Mouse (Mus musculus): ENCODE data around the gene Nfrkb. TPM values are rescaled to one million over a fixed set of nuclear protein-coding genes. Genes with fewer than 3 reads are reported as not detected.
A peak's percentile ranks its signal among the peaks of the same experiment; 100 is the strongest.

The Nfrkb gene
- polyA plus RNA-seq, 1 experiment: 7.8 TPM

DNA sequence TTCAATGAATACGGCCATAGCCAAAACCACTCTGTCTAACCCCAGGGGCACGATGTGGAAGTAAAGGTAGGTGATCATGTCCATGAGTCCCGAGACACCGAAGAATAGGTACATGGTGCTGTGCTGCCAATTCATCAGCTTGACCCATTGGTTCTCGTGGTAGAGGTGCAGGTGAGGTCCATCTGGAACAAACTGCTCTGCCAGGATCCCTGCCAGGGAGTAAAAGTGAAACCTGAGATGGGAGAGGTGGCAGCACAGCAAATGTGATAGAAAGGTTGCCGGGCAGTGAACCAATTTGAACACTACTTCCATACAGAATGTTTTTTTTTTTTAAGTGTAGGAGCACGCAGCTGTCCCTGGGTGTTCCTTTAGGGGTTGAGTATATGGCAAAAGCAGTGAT, 43.0 kb downstream of the Nfrkb start:
- Histone ChIP-seq H3K79me2 (ENCODE audit: control insufficient read depth, insufficient read depth) (no peaks in the 10 kb centered on the region), H3ac (ENCODE audit: control insufficient read depth, insufficient read length) (no peak overlapping the region), H3K36me3 (ENCODE audit: control insufficient read depth, insufficient read depth) (no peaks in the 10 kb centered on the region), H3K27me3 (ENCODE audit: control insufficient read depth, insufficient read depth, insufficient read length) (no peaks in the 10 kb centered on the region), H3K4me2 (ENCODE audit: low read depth) (no peak overlapping the region), H3K4me3 (no peak overlapping the region)
- TF ChIP-seq REST (IDR thresholded peaks at IDR 0.05; ENCODE audit: insufficient read depth, insufficient read length) (no peak), POLR2A (IDR thresholded peaks at IDR 0.05; ENCODE audit: insufficient read length, low read depth) (no peak), TCF12 (IDR thresholded peaks at IDR 0.05; ENCODE audit: insufficient read depth, poor library complexity, severe bottlenecking) (no peak), SRF (IDR thresholded peaks at IDR 0.05; ENCODE audit: control insufficient read depth, insufficient read length, low read depth) (no peak), CEBPB (IDR thresholded peaks at IDR 0.05; ENCODE audit: insufficient read depth, poor library complexity, severe bottlenecking) (no peak), USF1 (IDR thresholded peaks at IDR 0.05; ENCODE audit: low read depth) (no peak)

- Histone ChIP-seq H3K79me2 (ENCODE audit: control insufficient read depth, insufficient read depth) (no peaks in the 10 kb centered on the region), H3K36me3 (ENCODE audit: control insufficient read depth, insufficient read depth) (no peaks in the 10 kb centered on the region), H3K27me3 (ENCODE audit: control insufficient read depth, insufficient read depth, insufficient read length) (no peaks in the 10 kb centered on the region), H3ac (ENCODE audit: control insufficient read depth, insufficient read length) (no peak overlapping the region), H3K4me3 (no peak overlapping the region), H3K4me2 (ENCODE audit: low read depth) (no peak overlapping the region)
- no peak for TF ChIP-seq USF1 (IDR thresholded peaks at IDR 0.05; ENCODE audit: low read depth)
Measured at GRCm38 (mm10) chr9:31430011-31430410, 44.0 kb downstream of the Nfrkb start.

DNA sequence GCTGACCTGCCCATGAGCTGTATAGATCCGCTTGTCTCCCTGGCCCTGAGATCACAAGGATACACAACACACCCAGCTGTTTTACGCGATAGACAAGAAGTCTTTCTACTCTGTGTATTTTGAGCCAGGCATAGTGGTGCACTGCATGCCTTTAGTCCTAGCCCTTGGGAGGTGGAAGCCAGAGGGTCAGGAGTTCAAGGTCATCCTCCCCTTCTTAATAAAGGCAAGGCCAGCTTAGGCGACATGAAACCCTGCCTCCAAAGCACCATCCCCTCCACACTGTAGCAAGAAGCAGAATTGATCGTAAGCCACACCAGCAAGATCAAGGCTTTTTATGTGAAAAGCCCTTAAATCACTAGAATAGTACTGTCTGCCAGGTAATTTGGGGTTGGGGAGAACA, 45.8 kb downstream of the Nfrkb start:
- Histone ChIP-seq H3K27me3 (ENCODE audit: control insufficient read depth, insufficient read depth, insufficient read length) (no peaks in the 10 kb centered on the region), H3K79me2 (ENCODE audit: control insufficient read depth, insufficient read depth) (no peaks in the 10 kb centered on the region), H3K4me3 (no peak overlapping the region), H3ac (ENCODE audit: control insufficient read depth, insufficient read length) (no peak overlapping the region), H3K4me2 (ENCODE audit: low read depth) (no peak overlapping the region), H3K36me3 (ENCODE audit: control insufficient read depth, insufficient read depth) (no peaks in the 10 kb centered on the region)
- TF ChIP-seq CEBPB (IDR thresholded peaks at IDR 0.05; ENCODE audit: insufficient read depth, poor library complexity, severe bottlenecking) (no peak), POLR2A (IDR thresholded peaks at IDR 0.05; ENCODE audit: insufficient read length, low read depth) (no peak), USF1 (IDR thresholded peaks at IDR 0.05; ENCODE audit: low read depth) (no peak), MAX (IDR thresholded peaks at IDR 0.05; ENCODE audit: low read depth) (no peak), TCF12 (IDR thresholded peaks at IDR 0.05; ENCODE audit: insufficient read depth, poor library complexity, severe bottlenecking) (no peak)

DNA sequence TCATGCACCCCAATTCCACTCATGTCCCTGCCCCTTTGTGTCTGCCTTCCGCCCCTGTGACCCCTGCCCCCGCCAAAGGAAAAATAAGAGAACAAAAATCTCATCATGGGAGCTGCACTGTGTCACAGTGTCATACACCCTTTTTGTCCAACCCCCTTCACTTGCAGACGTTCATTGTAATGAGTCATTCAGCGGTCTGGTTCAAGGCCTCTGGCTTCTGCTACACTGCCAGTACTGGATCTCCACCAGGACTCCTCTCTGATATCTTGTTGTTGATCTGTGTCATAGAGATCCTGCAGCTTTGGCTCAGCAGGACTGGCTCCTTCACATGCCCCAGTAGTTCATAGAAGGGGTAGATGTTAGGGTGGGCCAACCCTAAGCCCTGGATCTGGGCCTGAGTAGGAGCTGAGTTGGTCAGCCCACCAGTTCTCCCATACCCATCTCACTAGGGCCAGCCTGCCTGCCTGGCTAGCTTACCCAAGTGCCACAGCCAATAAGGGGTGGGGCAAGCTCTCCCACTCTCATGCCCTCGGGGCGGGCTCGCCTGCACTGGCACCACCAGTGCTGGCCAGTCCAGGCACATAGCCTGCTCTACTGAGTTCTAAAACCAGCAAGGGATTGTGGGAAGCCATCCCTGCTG, 46.5 kb downstream of the Nfrkb start:
- no peak overlapping the region for H3K4me3 ChIP-seq
- H3ac ChIP-seq (ENCODE audit: control insufficient read depth, insufficient read length): no peak overlapping the region
- no peaks in the 10 kb centered on the region for H3K79me2 ChIP-seq (ENCODE audit: control insufficient read depth, insufficient read depth)
- no peaks in the 10 kb centered on the region for H3K27me3 ChIP-seq (ENCODE audit: control insufficient read depth, insufficient read depth, insufficient read length)
- H3K36me3 ChIP-seq (ENCODE audit: control insufficient read depth, insufficient read depth): no peaks in the 10 kb centered on the region
- H3K4me2 ChIP-seq (ENCODE audit: low read depth): peak overlapping the region; percentile 8
- TF ChIP-seq CEBPB (IDR thresholded peaks at IDR 0.05; ENCODE audit: insufficient read depth, poor library complexity, severe bottlenecking) (no peak), MAX (IDR thresholded peaks at IDR 0.05; ENCODE audit: low read depth) (no peak), TCF3 (IDR thresholded peaks at IDR 0.05; ENCODE audit: insufficient read length, low read depth) (no peak), MYOD1 (IDR thresholded peaks at IDR 0.05; ENCODE audit: control insufficient read depth in 1 of 3, insufficient read length in 2 of 3, low read depth in 2 of 3) (no peak), POLR2AphosphoS2 (IDR thresholded peaks at IDR 0.05; ENCODE audit: insufficient read length, low read depth) (no peak), TCF12 (IDR thresholded peaks at IDR 0.05; ENCODE audit: insufficient read depth, poor library complexity, severe bottlenecking) (no peak)

- no peak for TF ChIP-seq MYOD1 (IDR thresholded peaks at IDR 0.05; ENCODE audit: control insufficient read depth in 1 of 3, insufficient read length in 2 of 3, low read depth in 2 of 3)
- TF ChIP-seq MAX (IDR thresholded peaks at IDR 0.05; ENCODE audit: low read depth): no peak
- no peak for TF ChIP-seq TCF3 (IDR thresholded peaks at IDR 0.05; ENCODE audit: insufficient read length, low read depth)
- no peak for TF ChIP-seq REST (IDR thresholded peaks at IDR 0.05; ENCODE audit: insufficient read depth, insufficient read length)
- TF ChIP-seq MYOG (IDR thresholded peaks at IDR 0.05; ENCODE audit: control insufficient read depth in 1 of 3, insufficient read depth in 1 of 3, insufficient read length in 2 of 3, low read depth in 2 of 3): no peak
- no peak for TF ChIP-seq SRF (IDR thresholded peaks at IDR 0.05; ENCODE audit: control insufficient read depth, insufficient read length, low read depth)
- no peak for TF ChIP-seq CEBPB (IDR thresholded peaks at IDR 0.05; ENCODE audit: insufficient read depth, poor library complexity, severe bottlenecking)
- TF ChIP-seq E2F4 (IDR thresholded peaks at IDR 0.05; ENCODE audit: insufficient read depth): no peak
- TF ChIP-seq USF1 (IDR thresholded peaks at IDR 0.05; ENCODE audit: low read depth): no peak
- no peak for TF ChIP-seq POLR2AphosphoS2 (IDR thresholded peaks at IDR 0.05; ENCODE audit: insufficient read length, low read depth)
- TF ChIP-seq TCF12 (IDR thresholded peaks at IDR 0.05; ENCODE audit: insufficient read depth, poor library complexity, severe bottlenecking): no peak
- no peak for TF ChIP-seq POLR2A (IDR thresholded peaks at IDR 0.05; ENCODE audit: insufficient read length, low read depth)
- H3K4me3 ChIP-seq: no peak overlapping the region
- H3K79me2 ChIP-seq (ENCODE audit: control insufficient read depth, insufficient read depth): no peaks in the 10 kb centered on the region
- no peak overlapping the region for H3K4me2 ChIP-seq (ENCODE audit: low read depth)
- no peaks in the 10 kb centered on the region for H3K36me3 ChIP-seq (ENCODE audit: control insufficient read depth, insufficient read depth)
- H3ac ChIP-seq (ENCODE audit: control insufficient read depth, insufficient read length): no peak overlapping the region
- no peaks in the 10 kb centered on the region for H3K27me3 ChIP-seq (ENCODE audit: control insufficient read depth, insufficient read depth, insufficient read length)
Measured at GRCm38 (mm10) chr9:31433431-31433830, 47.4 kb downstream of the Nfrkb start.

All from myocyte (in vitro differentiated cells).